Mouse (Mus musculus) liver (tissue): ENCODE data around the gene Spag6.

Experiments used
- DNase-seq: peaks from one replicate; pipeline ENCODE4 v3.0.0-alpha.2; 2020; ENCODE audit warnings: mixed read lengths

Gene Spag6

DNA sequence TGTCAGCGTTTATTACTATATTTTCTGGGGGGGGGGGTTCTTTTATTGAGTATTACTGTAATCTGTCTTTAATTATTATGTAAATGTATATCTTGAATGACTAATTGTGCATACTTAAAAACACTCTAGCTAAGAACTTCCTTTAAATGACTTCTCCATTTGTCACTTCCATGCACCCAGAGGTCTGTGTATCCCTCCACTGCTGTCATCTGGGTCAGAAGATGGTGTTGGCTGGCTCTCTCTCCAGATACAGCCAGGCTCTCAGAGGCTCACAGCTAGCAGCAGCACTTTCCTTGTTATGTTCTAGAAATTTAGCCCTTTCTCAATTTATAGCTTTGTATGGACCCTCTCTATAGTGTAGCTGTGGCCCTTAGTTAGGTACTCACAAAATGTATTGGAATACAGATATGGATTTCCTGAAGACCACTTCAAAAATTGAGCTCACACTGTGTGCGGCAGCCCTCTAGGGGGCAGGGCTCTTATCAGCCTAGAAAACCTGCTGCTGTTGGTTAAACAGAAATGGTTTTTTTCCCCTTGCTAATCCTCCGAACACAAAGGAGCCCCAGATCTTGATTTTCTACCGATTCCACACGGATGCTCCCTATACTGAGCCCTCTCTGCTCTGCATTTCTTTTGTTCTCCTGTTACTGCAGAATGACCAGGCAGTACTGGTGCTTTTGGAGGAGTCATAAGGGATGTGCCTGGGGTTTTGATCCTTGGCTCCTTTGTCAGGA lies 40.7 kb downstream of the Spag6 start:
- peak; percentile 10 for DNase-seq

DNA sequence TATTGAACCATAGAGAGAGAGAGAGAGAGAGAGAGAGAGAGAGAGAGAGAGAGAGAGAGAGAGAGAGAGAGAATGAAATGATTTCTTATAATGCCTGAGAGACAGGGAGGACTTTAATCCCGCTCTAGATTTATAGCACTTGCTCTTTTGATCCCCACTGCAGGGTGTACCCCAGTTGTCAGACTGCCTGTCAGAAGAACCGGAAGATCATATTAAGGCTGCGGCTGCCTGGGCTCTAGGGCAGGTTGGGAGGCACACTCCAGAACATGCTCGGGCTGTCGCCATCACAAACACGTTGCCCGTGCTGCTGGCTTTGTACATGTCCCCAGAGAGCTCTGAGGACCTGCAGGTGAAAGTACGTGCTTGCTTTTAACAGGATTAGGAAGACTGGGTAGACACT lies 43.2 kb downstream of the Spag6 start:
- DNase-seq = no peak

DNA sequence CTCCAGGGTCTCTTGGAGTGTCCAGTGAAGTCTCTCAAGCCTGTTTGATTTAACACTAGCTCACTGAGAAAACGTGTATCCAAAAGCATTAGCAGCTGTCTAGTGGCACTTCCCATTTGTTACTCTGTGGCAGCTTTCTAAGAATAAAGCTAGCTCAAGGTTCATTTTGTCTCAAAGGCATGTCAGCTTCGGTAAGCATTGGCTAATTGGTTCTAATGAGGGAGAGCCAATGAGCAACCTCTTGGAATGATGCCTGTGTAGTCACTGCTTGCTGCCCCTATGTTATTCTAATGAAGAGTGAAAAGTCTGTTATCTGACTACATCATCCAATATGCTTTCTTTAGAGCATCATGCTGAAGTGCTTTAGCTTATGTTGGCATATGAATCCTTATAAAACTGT lies 45.4 kb downstream of the Spag6 start:
- no peak for DNase-seq

DNA sequence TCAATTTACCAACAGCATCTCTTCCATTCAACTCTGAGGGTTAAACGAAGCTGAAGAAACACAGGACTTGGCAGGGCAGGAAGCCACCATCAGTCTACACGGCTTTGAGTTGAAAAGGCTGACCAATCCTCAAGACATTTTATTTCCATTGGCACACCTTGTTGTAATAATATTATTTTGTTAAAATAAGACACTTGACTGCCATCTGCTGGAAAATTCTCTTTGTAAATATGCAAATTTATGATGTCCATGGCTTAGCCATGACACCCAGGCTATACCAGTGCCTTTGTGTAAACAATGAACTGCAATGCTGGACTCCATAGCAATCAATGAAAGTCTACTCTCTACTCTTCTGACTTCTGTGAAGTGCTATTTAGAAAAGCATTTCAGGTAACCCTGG lies 62.3 kb downstream of the Spag6 start:
- DNase-seq = no peak

DNA sequence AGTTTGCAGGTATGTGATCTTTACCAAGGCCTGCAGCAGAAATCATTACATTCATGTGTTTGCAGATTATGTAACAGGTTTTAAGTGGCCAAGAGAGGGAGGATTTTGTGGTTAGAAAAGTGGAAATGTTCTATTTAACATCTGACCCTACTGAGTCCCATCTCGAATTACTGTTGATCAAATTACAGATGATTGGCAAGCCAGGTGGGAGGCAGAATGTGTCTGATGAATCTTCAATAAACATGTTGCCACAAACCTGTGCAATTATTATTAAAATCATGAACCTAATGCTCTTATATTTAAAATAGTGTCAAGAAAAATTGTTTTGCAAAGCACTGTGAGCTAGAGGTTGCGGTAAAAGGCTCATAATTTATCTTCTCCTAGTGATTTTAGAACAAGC lies 71.0 kb downstream of the Spag6 start:
- DNase-seq = no peak

DNA sequence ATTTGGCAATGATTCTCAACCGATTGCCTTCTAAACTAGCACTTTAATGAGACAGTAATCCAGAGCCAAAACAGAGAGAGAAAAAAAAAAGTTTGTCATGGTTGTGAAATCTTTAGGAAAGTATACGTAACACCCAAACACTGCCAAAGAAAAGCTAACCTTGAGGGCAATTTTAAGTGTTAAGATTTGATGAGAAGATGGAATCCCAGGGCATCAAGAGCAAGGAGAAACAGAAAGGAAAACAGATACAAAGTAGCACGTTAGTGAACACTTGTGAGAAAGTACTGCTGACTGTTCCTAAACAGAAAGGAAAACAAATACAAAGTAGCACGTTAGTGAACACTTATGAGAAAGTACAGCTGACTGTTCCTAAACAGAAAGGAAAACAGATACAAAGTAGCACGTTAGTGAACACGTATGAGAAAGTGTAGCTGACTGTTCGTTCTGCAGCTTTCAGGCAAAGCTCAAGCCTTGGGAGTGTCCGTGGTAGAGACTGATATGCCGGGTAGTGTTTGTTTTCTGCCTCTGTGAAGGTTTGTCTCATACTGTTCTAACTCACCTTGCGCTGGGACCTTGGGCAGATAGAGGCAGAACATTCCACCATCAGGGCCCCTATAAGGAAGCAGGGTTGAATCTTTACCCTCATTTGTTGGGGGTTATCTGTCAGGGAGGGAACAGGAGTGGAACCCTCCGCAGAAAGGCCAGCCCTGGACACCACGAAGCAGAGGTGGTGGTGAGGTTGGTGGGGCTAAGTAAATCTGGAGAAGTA lies 71.8 kb downstream of the Spag6 start:
- DNase-seq = no peak

DNA sequence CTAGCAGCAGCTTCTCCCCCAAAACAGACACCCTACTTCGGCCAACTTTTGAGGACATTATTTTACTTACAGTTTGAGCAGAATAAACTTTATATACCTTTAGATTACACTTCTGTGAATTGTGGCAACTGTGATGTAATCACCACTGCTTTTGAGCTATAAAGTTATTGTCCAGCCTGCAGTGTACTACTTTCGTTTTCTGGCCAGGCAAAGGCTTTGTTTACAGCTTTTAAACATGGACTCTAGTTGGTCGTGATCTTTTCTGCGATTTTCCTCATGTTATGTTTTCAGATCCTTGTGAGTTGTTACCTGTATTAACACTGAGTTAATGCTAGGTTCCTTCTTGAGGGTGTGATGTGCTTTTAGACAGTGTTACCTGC lies 72.6 kb downstream of the Spag6 start:
- DNase-seq = no peak

DNA sequence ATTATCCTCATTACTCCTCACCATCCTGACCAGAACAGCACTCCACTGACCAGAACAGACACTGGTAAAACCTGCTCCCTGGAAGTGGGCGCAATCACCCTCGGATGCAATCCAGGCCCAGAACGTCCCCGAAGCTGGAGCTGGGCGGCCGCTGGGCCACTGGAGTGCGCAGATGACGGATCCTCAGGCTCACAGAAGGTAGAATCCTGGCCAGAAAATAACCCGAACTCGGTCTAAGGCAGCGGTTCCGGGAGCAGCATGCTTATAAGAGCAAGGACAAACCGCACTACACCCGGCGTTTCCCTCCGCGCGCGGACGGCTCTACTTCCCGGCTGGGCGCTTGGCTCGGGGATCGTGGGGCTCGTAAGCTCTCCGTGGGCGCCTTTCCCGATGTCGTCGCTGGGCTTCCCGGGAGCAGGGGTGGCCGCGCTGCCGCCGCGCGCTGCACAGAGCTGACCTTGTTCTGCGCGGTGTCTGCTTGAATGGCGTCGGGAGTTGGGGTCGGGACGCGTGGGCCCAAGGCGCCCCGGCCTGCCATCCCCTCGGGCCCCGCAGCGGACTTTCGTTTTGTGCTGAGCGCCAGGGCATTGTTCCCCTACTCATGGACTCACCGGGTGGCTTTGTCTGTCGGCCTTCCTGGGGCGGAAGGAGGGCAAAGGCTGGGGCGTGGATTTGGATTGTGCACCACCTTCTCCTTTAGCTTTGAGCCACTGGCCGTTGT lies 73.1 kb downstream of the Spag6 start:
- peak; percentile 69 for DNase-seq

DNA sequence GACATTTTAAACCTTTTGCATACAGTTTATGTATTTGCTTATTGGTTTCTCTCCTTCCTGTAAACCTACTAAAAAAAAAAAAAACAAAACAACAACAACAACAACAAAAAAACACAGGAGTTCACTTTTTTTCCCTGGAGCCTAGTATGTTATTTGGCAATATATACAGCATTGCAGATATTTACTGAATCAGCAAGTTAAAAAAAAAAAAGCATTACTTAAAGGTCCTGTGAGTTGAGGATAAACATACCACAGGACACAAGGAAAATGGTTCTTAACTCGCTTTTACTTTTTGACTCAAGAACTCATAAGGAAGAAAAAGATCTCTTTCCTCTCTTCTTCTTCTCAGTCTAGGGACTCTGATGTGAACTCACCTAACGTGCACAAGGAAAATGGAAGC lies 74.6 kb downstream of the Spag6 start:
- DNase-seq = no peak

DNA sequence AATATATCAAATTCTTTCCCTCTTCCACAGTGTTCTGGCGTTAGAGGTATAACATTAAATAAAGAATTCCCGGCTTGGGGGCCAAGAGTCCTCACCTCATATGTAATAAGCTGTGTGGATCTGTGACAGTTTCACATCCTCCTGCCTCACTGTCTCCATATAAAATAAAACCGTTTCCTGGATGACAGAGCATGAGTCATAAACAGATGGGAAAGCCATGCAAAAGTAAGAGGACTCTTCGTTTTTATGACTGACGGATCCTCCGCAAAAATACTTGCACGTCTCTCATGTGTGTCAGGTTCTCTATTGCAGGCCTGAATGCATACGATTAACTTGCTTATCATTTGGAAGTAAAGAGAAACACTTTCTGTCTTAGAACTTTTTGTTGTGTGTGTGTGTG lies 78.6 kb downstream of the Spag6 start:
- no peak for DNase-seq

DNA sequence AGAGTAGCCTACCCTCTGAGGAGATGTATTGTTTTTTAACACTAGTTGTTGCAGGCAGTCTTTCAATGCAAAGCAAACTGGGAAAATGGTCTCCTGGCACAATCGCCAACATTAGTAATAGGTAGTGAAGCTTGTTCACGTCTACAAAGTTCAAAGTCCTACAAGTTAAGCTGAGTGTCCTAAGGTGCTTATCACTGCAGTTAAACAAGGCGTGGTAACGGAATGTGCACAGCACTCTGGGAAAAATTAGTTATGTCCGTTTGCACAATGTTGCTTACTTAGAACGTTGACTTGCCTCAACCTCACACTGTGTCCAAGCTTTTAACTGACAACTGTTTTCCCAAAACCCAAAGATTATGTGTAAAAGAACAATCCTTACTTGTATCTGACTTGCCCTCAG lies 80.5 kb downstream of the Spag6 start:
- no peak for DNase-seq

DNA sequence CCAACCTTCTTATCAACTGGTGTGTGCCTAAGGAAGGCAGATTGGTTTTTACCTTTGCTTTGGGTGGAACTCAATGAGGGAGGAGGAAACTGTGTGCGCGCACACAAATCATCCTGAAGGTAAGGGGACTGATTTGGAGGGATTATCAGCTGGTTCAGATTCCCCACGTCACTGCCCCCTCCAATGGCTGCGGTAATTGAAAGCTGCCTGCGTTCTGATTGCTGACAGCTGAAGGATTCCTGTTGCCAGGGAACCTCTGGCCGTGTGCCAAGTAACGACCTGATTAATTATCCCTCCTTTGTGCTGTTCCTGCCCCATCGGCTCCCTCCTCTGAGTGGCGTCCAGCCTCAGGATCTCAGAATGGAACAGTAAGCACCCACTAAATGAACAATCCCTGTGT lies 84.4 kb downstream of the Spag6 start:
- DNase-seq = peak; percentile 26

DNA sequence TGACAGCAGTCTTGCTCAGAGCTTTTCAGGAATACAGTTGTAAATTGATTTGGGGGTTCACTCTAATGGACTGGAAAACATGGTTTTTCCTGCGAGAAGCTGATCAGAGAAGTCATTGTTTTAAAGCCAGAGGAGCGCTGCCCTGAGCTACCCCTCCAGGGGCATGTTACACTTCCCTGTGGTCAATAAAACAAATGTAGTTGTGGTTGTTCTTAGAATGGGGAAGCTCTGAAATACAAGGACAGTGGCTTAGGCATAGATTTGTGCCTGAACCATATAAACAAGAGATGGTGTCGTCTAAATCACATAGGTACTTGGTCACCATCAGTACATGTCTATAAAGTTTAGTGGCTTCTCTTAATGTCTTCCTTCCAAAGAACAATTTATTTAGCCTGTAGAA lies 86.0 kb downstream of the Spag6 start:
- DNase-seq = no peak

DNA sequence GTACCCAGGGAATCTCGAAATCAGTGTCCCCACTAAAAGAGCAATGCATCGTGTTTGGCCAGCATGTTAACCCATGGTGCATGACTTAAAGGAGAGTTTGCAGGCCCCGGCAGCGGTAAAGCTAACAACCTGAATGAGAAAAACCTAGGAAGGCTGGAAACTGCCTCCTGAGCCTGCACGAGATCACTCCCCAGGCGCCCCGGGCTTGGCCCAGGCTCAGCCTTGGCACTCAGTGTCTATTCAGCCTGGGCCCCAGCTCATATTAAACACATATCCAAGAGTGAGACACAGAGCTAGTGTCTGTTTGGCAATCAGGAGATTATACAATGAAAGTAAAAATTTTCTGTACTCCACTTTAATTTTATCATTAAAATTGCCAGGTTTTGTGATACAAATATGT lies 87.5 kb downstream of the Spag6 start:
- DNase-seq = no peak

DNA sequence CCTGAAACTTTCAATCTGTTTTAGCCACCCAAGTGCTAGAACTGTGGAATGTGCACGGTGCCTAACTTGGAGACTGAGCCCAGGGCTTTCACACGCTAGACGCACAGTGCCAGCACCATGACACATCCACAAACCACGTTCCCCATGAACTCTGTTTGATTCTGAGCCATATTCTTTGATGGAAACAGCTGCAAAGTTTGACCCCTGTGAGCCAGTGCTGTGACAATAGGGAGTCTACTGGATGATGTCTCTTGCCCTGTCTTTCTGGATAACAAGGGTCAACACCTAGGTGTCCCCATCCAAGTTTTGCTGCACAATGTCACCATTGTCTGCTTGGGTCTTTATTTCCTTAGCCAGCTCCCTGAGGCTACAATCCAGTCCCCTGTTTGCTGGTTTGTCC lies 100.4 kb downstream of the Spag6 start:
- no peak for DNase-seq

DNA sequence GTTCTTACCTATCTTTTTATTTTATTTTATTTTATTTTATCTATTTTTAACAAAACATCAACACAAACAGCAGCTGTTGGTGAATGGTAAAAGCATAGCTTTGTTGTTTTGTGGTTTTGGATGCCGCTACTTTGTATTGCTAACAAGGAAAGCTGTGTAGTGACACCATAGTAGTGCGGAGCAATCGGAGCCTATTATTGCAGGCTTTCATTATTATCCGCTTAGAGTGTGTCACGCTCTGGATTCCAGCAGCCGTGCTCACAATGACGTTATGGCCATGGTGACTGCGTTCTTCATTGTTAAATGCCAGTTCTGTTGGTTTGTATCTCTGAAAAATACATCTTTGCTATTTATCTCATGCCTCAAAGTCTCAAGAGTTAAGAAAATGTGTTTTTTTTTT lies 103.9 kb downstream of the Spag6 start:
- no peak for DNase-seq

DNA sequence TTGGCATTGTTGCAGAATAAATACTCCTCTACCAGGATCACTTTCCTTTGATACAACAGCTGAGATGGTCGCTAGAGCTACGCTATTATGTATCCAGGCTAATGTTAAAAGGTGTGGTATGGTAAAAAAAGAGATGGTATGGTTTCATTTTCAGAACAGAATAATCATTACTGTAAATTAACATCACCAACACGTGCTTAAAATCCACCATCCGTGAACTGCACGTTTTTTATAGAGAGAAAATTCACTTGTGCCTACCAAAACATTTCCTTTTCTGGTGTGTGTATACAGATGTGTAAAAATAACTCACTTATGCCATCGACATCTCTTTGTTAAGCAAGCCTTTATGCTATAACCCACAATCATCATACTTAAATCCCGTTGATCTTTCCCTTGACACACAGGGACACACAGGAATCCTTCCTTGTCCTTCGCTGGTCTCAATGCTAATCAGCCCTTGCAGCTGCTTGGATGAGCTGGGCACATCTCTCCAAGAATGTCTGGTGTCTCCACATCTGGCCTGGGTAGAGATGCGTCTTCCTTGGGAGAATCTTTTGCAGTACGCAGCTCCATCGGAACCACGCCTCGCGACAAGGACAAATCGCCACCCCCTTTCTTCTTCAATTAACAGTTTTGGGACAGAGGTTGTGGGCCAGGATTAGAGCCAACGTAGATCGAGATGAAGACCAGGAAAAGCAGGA lies 105.6 kb downstream of the Spag6 start:
- no peak for DNase-seq
